ENCODE assay signal across 8 mouse cellular contexts in genomic region chr9:114057090-114057796, GRCm38 (mm10). TPM values are rescaled to one million over a fixed set of nuclear protein-coding genes. Genes with fewer than 3 reads are reported as not detected.
DNase-seq lines count a peak whose midpoint lies in the region; ATAC-seq lines count a peak whose summit lies in the region.

Gene Susd5, plus strand, starts transcription at chr9:114057140.

- DNase-seq in kidney, adult 9 months: no peak
- DNase-seq in ZHBTc4 (ENCODE audit: low read depth, low spot score): peak; percentile 42
- DNase-seq in forebrain, embryonic 11.5 days (ENCODE audit: low spot score): peak; percentile 60
- no peak for DNase-seq in liver, embryonic 13.5 days
- DNase-seq in yolk sac, embryonic 10.5 days (ENCODE audit: low spot score): no peak

- H3K4me1 ChIP-seq in kidney, embryonic 16.5 days (ENCODE audit: insufficient read depth, low read length): peaks cover 3% of the 10 kb centered on the region; the same call in 1 of the 2 replicates
- peaks cover 7% of the 10 kb centered on the region; the same call in 1 of the 2 replicates for H3K4me1 ChIP-seq in forebrain, embryonic 11.5 days (replicated peaks; ENCODE audit: control insufficient read depth, insufficient read depth, low read length)
- no peaks in the 10 kb centered on the region for H3K4me1 ChIP-seq in liver, embryonic 13.5 days (replicated peaks)

- H3K27ac ChIP-seq in kidney, embryonic 16.5 days (ENCODE audit: low read length): no peak within 1 kb of the TSS
- H3K27ac ChIP-seq in forebrain, embryonic 11.5 days (ENCODE audit: low read depth, low read length): no peak within 1 kb of the TSS
- no peak within 1 kb of the TSS for H3K27ac ChIP-seq in liver, embryonic 13.5 days

- peaks cover 41% of the 10 kb centered on the region for H3K27me3 ChIP-seq in kidney, embryonic 16.5 days (ENCODE audit: insufficient read depth, low read length)
- H3K27me3 ChIP-seq in forebrain, embryonic 11.5 days (ENCODE audit: control insufficient read depth, insufficient read depth, low read length): peaks cover 23% of the 10 kb centered on the region
- H3K27me3 ChIP-seq in liver, embryonic 13.5 days: peaks cover 46% of the 10 kb centered on the region

- peak within 1 kb of the TSS; percentile 50 for H3K9ac ChIP-seq in kidney, embryonic 16.5 days (replicated peaks; ENCODE audit: low read length)
- peak within 1 kb of the TSS; percentile 50 for H3K9ac ChIP-seq in forebrain, embryonic 11.5 days (ENCODE audit: low read length)
- H3K9ac ChIP-seq in liver, embryonic 13.5 days: no peak within 1 kb of the TSS

- no peaks in the 10 kb centered on the region for H3K9me3 ChIP-seq in kidney, embryonic 16.5 days (ENCODE audit: low read length)
- no peaks in the 10 kb centered on the region for H3K9me3 ChIP-seq in forebrain, embryonic 11.5 days (ENCODE audit: control insufficient read depth, low read length)
- no peaks in the 10 kb centered on the region for H3K9me3 ChIP-seq in liver, embryonic 13.5 days (replicated peaks)

- H3K4me3 ChIP-seq in kidney, embryonic 16.5 days (ENCODE audit: low read length): peak within 1 kb of the TSS; percentile 53
- H3K4me3 ChIP-seq in forebrain, embryonic 11.5 days (ENCODE audit: low read depth, low read length): peak within 1 kb of the TSS; percentile 47
- H3K4me3 ChIP-seq in liver, embryonic 13.5 days (replicated peaks): peak within 1 kb of the TSS; percentile 23; the same call in 1 of the 2 replicates

- peak within 1 kb of the TSS; percentile 77 for H3K4me2 ChIP-seq in kidney, embryonic 16.5 days (replicated peaks; ENCODE audit: low read depth, low read length)
- peak within 1 kb of the TSS; percentile 85 for H3K4me2 ChIP-seq in forebrain, embryonic 11.5 days (ENCODE audit: low read depth, low read length, severe bottlenecking)
- H3K4me2 ChIP-seq in liver, embryonic 13.5 days: peak within 1 kb of the TSS; percentile 48

- ATAC-seq in kidney, embryonic 16.5 days (ENCODE audit: low FRiP score, low TSS enrichment): peak; percentile 77
- ATAC-seq in forebrain, embryonic 11.5 days (replicated peaks; ENCODE audit: low FRiP score): peak; percentile 67
- ATAC-seq in liver, embryonic 13.5 days (ENCODE audit: low read depth): no peak
- no peak; the same call in 1 of the 2 replicates for ATAC-seq in megakaryocyte progenitor cell, adult 5-6 weeks (replicated peaks; ENCODE audit: poor library complexity)
- no peak for ATAC-seq in frontal cortex, adult (ENCODE audit: low TSS enrichment)

- under 1% methylated on average over 53 of the region's 60 CpGs for WGBS in kidney, embryonic 16.5 days
- WGBS in forebrain, embryonic 11.5 days: 1% methylated on average over 59 of the region's 60 CpGs
- WGBS in liver, embryonic 13.5 days (ENCODE audit: insufficient replicate concordance): 3% methylated on average over 60 of the region's 60 CpGs

- H3K36me3 ChIP-seq in kidney, embryonic 16.5 days (ENCODE audit: insufficient read depth, low read length): no peaks in the 10 kb centered on the region
- H3K36me3 ChIP-seq in forebrain, embryonic 11.5 days (ENCODE audit: control insufficient read depth, insufficient read depth, low read length): no peaks in the 10 kb centered on the region
- no peaks in the 10 kb centered on the region for H3K36me3 ChIP-seq in liver, embryonic 13.5 days

RNA-seq across cellular contexts. Expression of gene Susd5, which starts in this region (rescaled TPM):
- polyA plus RNA-seq in kidney, embryonic 16.5 days (2015; fragmentation: Nextera tagmentation; extraction: Ambion mirVana): 1.1 TPM in 2 replicates
- polyA plus RNA-seq in forebrain, embryonic 11.5 days (2014; fragmentation: Nextera tagmentation; extraction: Ambion mirVana): 0.08 TPM in 1 of 2 replicates, not detected in the other
- polyA plus RNA-seq in liver, embryonic 13.5 days (2015; fragmentation: Nextera tagmentation; extraction: Ambion mirVana): 0.02 TPM in 1 of 2 replicates, not detected in the other
- total RNA-seq in megakaryocyte progenitor cell, adult 5-6 weeks (2015): not detected in 2 replicates
- total RNA-seq in megakaryocyte progenitor cell, adult 5-6 weeks (2017): not detected in 2 replicates

Comparison
In these comparisons a context has a peak if more than half of its experiments do, and no peak if none do; other contexts are left out.
1. Peak in DNase-seq, ATAC-seq, H3K4me3 ChIP-seq, H3K9ac ChIP-seq and H3K4me2 ChIP-seq in forebrain, embryonic 11.5 days; RNA of the gene not detected or under 1 TPM.